Mouse (Mus musculus) thymus, adult 18-20 months (tissue): Measurements from ENCODE around the gene Lrch1.
A peak's percentile ranks its signal among the peaks of the same experiment; 100 is the strongest.

Source experiments
- DNase-seq, 2 experiments: peaks; one replicate each; pipeline ENCODE4 v3.0.0; 2022; ENCODE audit warnings: mixed read lengths in 2 of 2

Gene Lrch1

GRCm38 (mm10) chr14:74794931-74795330, 152.7 kb downstream of the Lrch1 start:
- DNase-seq = no peak

DNA sequence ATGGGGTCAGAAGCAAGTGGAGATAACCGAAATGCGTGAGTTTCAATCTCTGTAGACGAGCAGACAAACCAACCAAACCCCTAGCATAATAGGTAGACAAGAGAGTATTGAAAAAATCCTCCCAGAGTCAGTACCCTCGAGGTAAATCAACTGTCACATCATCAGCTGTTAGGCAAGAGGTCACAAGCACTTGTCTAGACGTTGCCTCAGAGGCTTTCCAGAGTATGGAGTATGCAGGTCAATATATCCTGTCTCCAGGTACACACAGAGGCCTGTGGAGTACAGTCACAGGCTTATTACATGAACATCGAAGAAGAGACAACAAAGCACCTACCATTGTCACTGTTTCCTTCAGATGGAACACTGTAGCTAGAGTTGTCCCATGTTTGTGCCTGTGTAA, 154.9 kb downstream of the Lrch1 start:
- DNase-seq = no peak

GRCm38 (mm10) chr14:74790535-74790934, 157.1 kb downstream of the Lrch1 start:
- no peak for DNase-seq

DNA sequence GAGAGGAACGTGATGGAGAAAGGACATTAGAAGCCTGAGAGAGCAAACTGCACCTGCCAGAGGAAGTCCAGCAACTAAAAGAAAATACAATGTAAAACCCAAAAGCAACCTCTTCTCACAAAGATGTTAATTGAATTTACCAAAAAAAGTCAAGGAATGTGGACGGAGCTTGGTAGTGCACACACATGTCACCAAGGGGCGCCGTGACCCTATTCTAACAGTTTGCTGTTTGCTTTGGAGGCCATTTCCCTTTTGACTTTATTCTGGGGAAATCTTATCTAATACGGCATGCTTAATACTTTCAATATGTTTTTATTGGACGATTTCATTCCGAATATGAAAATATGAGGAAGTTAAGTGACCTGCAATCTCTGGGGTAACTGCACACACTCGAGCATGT, 158.9 kb downstream of the Lrch1 start:
- no peak for DNase-seq

DNA sequence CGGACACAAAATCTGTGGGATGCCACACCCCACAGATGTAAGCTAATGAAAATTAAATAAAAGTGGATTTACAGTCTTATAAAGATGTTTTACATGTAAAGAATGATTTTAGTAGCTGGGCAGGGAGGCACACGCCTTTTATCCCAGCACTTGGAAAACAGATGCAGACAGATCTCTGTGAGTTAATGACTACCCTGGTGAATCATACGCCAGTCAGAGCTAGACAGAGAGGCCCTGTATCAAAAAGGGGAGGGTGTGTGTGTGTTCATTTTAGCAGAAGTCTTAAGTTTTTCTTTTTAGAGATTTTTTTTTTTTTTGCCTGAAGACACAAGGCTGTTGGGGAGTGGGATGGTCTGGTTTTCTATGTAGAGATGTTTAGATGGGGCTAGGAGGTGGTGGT, 160.0 kb downstream of the Lrch1 start:
- DNase-seq = no peak

GRCm38 (mm10) chr14:74784243-74784934, 163.3 kb downstream of the Lrch1 start:
- DNase-seq = no peak

- DNase-seq = no peak
Observed at GRCm38 (mm10) chr14:74774046-74774619, 173.5 kb downstream of the Lrch1 start.

DNA sequence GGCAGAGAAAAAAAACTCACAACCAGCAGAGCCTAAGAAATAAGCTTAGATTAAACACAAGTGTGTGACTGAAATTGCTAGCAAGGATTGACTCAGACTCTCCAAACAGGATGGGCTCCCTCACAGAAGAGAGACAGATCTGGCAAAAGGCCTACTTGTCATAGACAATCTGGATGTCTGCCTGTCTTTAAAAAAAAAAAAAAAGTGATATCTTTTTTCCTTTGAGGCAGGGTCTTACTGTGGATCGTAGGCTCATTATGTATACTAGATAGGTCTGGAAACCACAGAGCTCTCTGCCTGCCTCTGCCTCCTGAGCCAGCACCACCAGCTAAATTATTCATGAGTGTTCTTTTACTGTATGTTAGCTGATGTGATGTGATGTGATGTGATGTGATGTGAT, 179.8 kb downstream of the Lrch1 start:
- no peak for DNase-seq

- peak; percentile 34 to 48 for DNase-seq
Observed at GRCm38 (mm10) chr14:74764191-74764918, 183.3 kb downstream of the Lrch1 start.

- no peak for DNase-seq
Observed at GRCm38 (mm10) chr14:74736850-74737249, 210.8 kb downstream of the Lrch1 start.

DNA sequence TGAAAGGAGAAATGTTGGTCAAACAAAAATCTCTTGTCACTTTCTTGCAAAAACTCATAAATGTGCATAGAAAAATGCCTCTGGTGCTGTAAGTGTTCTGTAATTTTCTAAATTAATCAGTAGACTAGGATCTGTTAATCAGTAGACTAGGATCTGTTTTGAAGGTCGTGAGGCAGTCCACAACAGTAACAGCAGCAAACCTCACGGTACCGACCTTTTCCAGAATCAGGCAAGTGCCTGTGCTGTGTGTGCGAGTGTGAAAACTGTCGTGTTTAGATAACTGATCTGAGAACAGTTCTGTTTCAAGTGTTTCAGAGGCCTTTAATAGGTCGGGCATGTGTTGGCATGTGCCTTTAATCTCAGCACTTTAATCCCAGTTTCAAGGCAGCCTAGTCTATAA, 212.2 kb downstream of the Lrch1 start:
- no peak for DNase-seq

DNA sequence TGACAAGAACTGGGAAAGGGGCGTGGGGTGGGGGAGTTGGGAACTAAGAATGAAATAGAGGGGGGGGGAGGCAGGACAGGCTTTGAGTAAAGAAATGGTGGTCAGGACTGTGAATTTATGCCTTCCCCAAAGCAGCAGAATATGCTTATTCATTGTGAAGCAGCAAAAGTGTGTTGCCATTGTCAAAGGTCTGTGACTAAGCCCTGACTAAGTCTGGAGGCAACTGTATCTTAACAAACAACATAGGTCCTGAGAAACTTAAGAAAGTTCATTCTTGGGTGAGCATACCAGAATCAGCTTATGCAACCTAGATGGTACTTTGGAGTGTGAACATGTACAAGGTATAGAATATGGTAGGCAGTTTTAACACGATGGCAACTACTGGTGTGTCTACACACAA, 214.3 kb downstream of the Lrch1 start:
- no peak for DNase-seq

- peak; percentile 91 to 93 for DNase-seq
Observed at GRCm38 (mm10) chr14:74732079-74732783, 215.4 kb downstream of the Lrch1 start, which contains the start of gene Esd. Gene Esd, plus strand, starts transcription at chr14:74732297.

GRCm38 (mm10) chr14:74731221-74732078, 216.2 kb downstream of the Lrch1 start:
- no peak for DNase-seq

GRCm38 (mm10) chr14:74723541-74723940, 224.1 kb downstream of the Lrch1 start:
- no peak for DNase-seq

GRCm38 (mm10) chr14:74709054-74709453, 238.6 kb downstream of the Lrch1 start:
- no peak for DNase-seq
